Mouse (Mus musculus): Measurements from ENCODE around the gene Fam110c. TPM values are rescaled to one million over a fixed set of nuclear protein-coding genes. Genes with fewer than 3 reads are reported as not detected.
"Not testable (repeated sequence)": the region's sequence is repeated elsewhere in the genome, so short reads cannot be mapped to it uniquely, and the experiment has no call there.

The Fam110c gene
- polyA plus RNA-seq (2011; ENCODE audit: insufficient read length, low read depth, missing spikeins) = 1.7 and 2.8 TPM in 2 replicates

DNA sequence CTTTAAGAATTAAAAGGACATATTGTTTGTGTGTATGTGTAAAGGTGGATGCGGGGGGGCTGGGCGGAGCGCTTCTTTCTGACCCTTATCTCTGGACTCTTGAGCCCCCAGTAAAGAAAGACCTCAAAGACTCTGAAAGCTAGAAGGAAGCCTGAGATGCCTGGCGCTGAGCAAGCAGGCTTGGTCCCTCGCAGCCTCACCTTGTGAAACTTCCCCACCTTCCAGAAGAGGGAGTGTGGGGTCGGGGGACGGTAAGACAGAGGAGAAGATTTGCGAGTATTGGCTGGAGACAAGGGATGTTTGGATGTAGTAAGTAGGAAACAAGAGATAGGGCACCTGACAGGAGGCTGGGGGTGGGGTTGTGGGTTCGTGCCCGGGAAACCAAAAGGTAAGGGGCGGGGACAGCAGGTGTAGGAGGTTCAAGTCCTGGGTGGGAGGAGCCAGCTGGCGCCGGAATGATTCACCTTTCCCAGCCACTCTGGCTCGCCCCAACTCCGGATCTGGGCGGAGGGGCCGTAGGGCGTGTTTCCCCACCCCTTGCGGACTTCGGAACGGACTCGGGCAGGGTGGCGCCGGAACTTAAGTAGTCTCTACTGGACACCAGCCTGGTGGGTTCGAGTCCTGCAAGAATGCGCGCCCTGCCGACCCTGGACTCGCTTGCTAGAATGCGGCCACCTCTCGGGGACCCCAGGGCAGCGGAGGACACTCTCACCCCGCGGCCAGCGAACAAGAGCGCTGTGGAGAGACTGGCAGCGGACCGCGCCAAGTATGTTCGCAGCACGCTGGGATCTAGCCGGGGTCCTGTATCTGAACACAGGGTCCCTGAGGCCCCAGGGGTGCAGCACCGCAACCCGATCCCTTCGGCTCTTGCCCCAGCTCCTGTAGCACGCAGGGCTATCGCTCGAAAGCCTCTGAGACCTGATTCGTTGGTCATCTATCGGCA, at the start of gene Fam110c:
TSS of gene Fam110c (plus strand) at position 450 of the 943 bp plus-strand sequence.
- H3K27ac ChIP-seq (ENCODE audit: insufficient read depth, low read length) = no peak within 1 kb of the TSS
- H3K4me3 ChIP-seq (ENCODE audit: insufficient read depth, low read length) = peak within 1 kb of the TSS; percentile 54
- H3K4me1 ChIP-seq (ENCODE audit: control insufficient read depth, insufficient read depth, low read length) = no peaks in the 10 kb centered on the region; the same call in 1 of the 2 replicates
- TF ChIP-seq CTCF (IDR thresholded peaks at IDR 0.05; ENCODE audit: borderline replicate concordance, insufficient read depth, low read length) (no peak), POLR2A (IDR thresholded peaks at IDR 0.05; ENCODE audit: low read depth, low read length) (no peak)

DNA sequence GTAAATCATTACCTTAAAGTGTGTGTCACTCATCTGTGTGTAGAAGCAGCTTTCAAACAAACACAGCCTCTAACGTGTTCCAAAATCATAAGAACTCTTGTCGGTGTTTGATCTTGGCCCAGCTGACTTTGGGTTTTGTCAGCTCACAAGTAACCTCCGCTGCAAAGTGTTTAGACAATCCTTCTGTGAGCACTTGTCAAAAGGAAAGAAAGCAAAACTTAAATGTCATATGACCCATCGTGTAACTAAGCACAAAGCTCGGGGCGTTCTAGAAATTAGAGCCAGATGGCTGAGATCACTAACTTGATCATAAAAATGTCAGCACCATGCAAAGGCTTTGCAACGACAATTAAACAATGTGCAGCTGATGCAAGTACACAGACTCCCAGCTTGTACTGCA, 47.2 kb upstream of the Fam110c start:
- H3K27ac ChIP-seq (ENCODE audit: insufficient read depth, low read length) = no peak overlapping the region
- H3K4me3 ChIP-seq (ENCODE audit: insufficient read depth, low read length) = no peak overlapping the region
- H3K4me1 ChIP-seq (ENCODE audit: control insufficient read depth, insufficient read depth, low read length) = no peaks in the 10 kb centered on the region
- TF ChIP-seq POLR2A (IDR thresholded peaks at IDR 0.05; ENCODE audit: low read depth, low read length) (no peak), CTCF (IDR thresholded peaks at IDR 0.05; ENCODE audit: borderline replicate concordance, insufficient read depth, low read length) (no peak)

DNA sequence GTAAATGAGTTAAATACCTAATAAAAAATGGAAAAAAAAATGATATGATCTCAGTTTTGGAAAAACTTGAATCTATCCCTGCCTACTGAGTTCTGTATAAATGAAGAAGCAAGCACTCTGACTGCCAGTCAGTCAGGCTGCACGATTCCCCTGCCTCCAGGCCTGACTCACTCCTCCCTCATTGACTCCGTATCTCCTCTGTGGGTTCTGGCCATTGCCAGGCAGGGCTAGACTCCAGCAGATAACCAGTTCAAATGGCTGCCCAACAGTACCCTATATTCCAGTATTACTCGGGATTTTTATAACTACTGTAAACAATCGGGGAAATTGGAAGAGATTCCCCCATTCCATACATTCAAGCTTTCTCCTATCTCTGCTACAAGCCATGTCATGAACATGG, 21.6 kb upstream of the Fam110c start:
- Histone ChIP-seq H3K4me3 (ENCODE audit: insufficient read depth, low read length) (no peak overlapping the region), H3K4me1 (ENCODE audit: control insufficient read depth, insufficient read depth, low read length) (peaks cover 2% of the 10 kb centered on the region; the same call in 1 of the 2 replicates), H3K27ac (ENCODE audit: insufficient read depth, low read length) (no peak overlapping the region)
- TF ChIP-seq POLR2A (IDR thresholded peaks at IDR 0.05; ENCODE audit: low read depth, low read length) (no peak), CTCF (IDR thresholded peaks at IDR 0.05; ENCODE audit: borderline replicate concordance, insufficient read depth, low read length) (no peak)

DNA sequence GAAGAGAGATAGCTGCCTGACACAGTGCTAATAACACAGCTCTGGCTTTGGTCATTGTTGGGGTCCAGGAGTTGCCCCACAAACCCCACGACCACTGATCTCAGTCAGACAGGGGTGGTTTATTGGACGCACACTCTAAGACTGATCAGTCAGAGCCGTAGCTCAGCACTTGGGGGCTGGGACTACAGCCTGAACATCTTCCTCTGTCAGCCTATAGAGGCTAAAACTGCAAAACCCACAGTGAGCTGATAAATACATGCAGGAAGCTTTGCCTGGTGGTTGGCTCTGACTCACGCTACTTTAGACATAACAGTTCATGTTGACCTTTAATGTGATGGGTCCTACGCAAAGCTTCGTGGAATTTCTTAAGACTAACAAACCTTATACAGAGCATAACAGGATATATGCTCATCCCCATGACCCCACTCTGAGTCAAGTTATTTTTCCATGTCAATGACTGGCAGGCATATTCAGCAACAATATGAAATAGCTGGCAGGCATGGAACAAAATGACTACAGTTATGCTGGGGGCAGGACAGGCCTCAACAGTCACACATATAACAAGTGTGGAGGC, 17.3 kb upstream of the Fam110c start:
- Histone ChIP-seq H3K27ac (ENCODE audit: insufficient read depth, low read length) (peak overlapping the region; percentile 28; the same call in 1 of the 2 replicates), H3K4me1 (ENCODE audit: control insufficient read depth, insufficient read depth, low read length) (peaks cover 8% of the 10 kb centered on the region; the same call in 1 of the 2 replicates), H3K4me3 (ENCODE audit: insufficient read depth, low read length) (no peak overlapping the region)
- TF ChIP-seq POLR2A (IDR thresholded peaks at IDR 0.05; ENCODE audit: low read depth, low read length) (no peak), CTCF (IDR thresholded peaks at IDR 0.05; ENCODE audit: borderline replicate concordance, insufficient read depth, low read length) (no peak)

DNA sequence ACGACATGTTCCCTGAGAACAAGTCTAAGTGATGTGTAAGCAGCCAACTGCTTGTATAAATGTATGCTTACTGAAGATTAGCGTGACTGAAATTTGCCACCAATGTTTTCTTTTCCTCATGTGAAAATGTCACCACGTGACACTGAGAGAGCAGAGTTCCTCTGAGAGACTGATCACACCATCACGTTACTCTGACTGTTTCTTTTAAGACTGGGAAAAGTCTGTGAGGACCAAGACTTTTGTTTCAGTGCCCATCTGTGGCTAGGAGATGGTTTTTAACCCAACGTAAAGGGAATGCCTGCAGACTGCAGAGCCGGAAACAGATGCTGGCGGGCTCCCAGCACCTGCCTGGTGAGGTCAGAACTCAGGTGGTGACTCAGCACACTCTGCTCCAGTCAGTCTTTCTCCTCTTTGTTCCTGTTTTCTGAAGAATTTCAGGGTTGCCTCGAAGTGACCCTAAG, 14.2 kb upstream of the Fam110c start:
- Histone ChIP-seq H3K4me1 (ENCODE audit: control insufficient read depth, insufficient read depth, low read length) (peaks cover 8% of the 10 kb centered on the region; the same call in 1 of the 2 replicates), H3K27ac (ENCODE audit: insufficient read depth, low read length) (peak overlapping the region; percentile 81), H3K4me3 (ENCODE audit: insufficient read depth, low read length) (no peak overlapping the region)
- TF ChIP-seq CTCF (IDR thresholded peaks at IDR 0.05; ENCODE audit: borderline replicate concordance, insufficient read depth, low read length) (no peak), POLR2A (IDR thresholded peaks at IDR 0.05; ENCODE audit: low read depth, low read length) (no peak)

DNA sequence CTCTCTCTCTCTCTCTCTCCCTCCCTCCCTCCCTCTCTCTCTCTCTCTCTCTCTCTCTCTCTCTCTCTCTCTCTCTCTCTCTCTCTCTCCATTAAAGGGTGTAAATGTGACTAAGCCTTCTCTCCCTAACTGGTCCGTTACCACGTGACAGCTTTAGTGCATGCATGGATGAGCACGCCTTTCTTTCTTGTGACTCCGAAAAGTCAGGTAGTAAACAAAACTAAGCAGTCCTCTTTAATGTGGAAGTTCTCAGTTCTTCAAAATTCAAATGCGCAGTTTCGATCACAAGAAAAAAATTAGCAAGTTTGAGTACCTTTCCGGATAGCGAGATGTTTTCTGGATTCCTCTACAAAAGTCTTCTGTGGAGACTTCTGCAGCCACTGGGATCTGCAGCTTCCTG, 13.4 kb upstream of the Fam110c start:
- TF ChIP-seq CTCF (IDR thresholded peaks at IDR 0.05; ENCODE audit: borderline replicate concordance, insufficient read depth, low read length) = no peak
- TF ChIP-seq POLR2A (IDR thresholded peaks at IDR 0.05; ENCODE audit: low read depth, low read length) = no peak

DNA sequence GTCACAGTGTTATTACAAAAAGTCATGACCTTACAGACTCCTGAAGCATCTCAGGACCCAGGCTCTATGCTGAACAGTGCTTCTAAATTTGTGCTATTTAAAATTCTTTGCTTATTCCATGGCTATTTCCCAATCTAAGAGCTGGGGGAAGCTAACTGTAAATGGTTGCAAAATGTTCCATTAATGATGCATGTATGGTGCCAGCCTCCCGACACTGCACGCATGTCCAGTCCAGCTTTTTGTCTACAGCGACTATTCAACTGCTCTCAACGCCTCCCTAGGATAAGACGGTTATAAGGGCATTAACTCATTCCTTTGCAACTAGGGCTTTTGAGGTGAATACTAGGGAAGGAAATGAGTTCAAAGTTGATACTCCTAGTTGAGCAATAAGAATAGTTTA, 2.4 kb upstream of the Fam110c start:
- Histone ChIP-seq H3K4me3 (ENCODE audit: insufficient read depth, low read length) (no peak overlapping the region), H3K27ac (ENCODE audit: insufficient read depth, low read length) (no peak overlapping the region), H3K4me1 (ENCODE audit: control insufficient read depth, insufficient read depth, low read length) (no peaks in the 10 kb centered on the region; the same call in 1 of the 2 replicates)
- TF ChIP-seq POLR2A (IDR thresholded peaks at IDR 0.05; ENCODE audit: low read depth, low read length) = no peak
- no peak for TF ChIP-seq CTCF (IDR thresholded peaks at IDR 0.05; ENCODE audit: borderline replicate concordance, insufficient read depth, low read length)

More for the DNA sequence above, 13.4 kb upstream of the Fam110c start:
- peak overlapping the region; percentile 81 for H3K27ac ChIP-seq (ENCODE audit: insufficient read depth, low read length)
- H3K4me1 ChIP-seq (ENCODE audit: control insufficient read depth, insufficient read depth, low read length) = peaks cover 8% of the 10 kb centered on the region; the same call in 1 of the 2 replicates
- no peak overlapping the region for H3K4me3 ChIP-seq (ENCODE audit: insufficient read depth, low read length)

DNA sequence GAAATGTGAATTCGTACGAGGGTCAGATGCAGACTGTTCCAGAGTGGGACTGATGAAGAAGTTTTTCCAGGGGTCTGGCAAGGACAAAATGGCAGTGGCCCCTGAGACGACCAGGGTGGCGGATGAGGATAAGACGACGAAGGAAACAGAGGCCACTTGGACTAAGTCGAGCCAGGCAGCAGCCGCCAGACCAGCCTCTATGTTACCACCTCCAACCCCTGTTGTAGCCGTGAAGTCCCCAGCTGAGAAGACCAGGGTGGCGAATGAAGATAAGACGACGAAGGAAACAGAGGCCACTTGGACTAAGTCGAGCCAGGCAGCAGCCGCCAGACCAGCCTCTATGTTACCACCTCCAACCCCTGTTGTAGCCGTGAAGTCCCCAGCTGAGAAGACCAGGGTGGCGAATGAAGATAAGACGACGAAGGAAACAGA, 710 bp downstream of the Fam110c start:
- H3K4me3 ChIP-seq (ENCODE audit: insufficient read depth, low read length) = peak overlapping the region; percentile 54
- not testable (repeated sequence) for H3K27ac ChIP-seq (ENCODE audit: insufficient read depth, low read length); H3K4me1 ChIP-seq (ENCODE audit: control insufficient read depth, insufficient read depth, low read length)

DNA sequence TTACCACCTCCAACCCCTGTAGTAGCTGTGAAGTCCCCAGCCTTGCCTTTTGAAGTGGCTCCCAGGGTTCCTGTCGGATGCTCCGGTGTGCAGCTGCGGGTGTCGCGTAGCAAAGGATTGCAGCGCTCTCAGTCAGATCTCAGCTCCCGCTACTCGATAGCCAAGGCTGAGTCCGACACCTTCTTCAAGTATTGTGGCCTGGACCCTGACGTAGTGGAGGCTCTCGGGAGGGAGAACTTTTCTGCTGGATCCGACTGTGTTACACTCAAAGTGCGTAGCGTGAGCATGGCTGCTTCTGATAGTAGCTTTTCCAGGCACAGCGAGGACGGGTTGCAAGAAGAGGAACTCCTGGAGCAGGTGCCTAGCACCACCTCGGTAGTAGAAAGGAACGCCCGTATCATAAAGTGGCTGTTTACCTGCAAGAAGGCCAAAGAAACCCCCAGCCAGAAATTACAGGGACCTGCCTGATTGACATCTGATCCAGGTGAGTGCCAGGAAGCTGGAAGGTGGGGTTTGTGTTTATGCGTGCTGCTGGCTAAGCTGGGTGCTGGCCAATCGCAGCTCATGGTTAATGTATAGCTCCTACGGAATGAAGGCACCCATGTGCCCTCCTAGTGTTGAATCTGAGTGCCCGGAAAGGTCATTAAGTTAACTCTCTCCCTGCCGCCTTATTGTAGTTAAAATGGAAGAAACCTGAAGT, 1.3 kb downstream of the Fam110c start:
- Histone ChIP-seq H3K4me3 (ENCODE audit: insufficient read depth, low read length) (peak overlapping the region; percentile 35), H3K4me1 (ENCODE audit: control insufficient read depth, insufficient read depth, low read length) (no peaks in the 10 kb centered on the region), H3K27ac (ENCODE audit: insufficient read depth, low read length) (no peak overlapping the region)
- TF ChIP-seq CTCF (IDR thresholded peaks at IDR 0.05; ENCODE audit: borderline replicate concordance, insufficient read depth, low read length) = no peak
- no peak for TF ChIP-seq POLR2A (IDR thresholded peaks at IDR 0.05; ENCODE audit: low read depth, low read length)
